Mouse (Mus musculus): Measurements from ENCODE around the gene Cspg4. TPM values are rescaled to one million over a fixed set of nuclear protein-coding genes. Genes with fewer than 3 reads are reported as not detected.
A peak's percentile ranks its signal among the peaks of the same experiment; 100 is the strongest.

Cspg4 gene
- polyA plus RNA-seq, 1 experiment from 2014 or later, result 2.6 TPM

- Histone ChIP-seq H3K27ac (ENCODE audit: low read depth, low read length) (no peak overlapping the region), H3K27me3 (ENCODE audit: control insufficient read depth, insufficient read depth, low read length) (0 out of 2 replicates have a peak, but pooled peaks cover 3% of the 10 kb centered on the region), H3K9ac (ENCODE audit: low read length) (no peak overlapping the region), H3K4me2 (ENCODE audit: low read depth) (no peak overlapping the region), H3K4me1 (ENCODE audit: control insufficient read depth, insufficient read depth, low read length) (0 out of 2 replicates have a peak, but pooled peaks cover 2% of the 10 kb centered on the region), H3K9me3 (ENCODE audit: control insufficient read depth, low read length) (no peaks in the 10 kb centered on the region), H3K36me3 (ENCODE audit: control insufficient read depth, insufficient read depth, low read length) (no peaks in the 10 kb centered on the region; the same call in 1 of the 2 replicates), H3K4me3 (ENCODE audit: low read depth, low read length) (no peak overlapping the region)
- ATAC-seq (ENCODE audit: insufficient read depth, low FRiP score, low TSS enrichment) (no peak), DNase-seq (ENCODE audit: low spot score) (no peak)
- WGBS, result 66% methylated on average over 11 of the region's 11 CpGs
Measured at GRCm38 (mm10) chr9:56890522-56891250, 25.9 kb downstream of the Cspg4 start.

GRCm38 (mm10) chr9:56891517-56892011 lies 26.7 kb downstream of the Cspg4 start:
- Histone ChIP-seq H3K27me3 (ENCODE audit: control insufficient read depth, insufficient read depth, low read length) (0 out of 2 replicates have a peak, but pooled peaks cover 3% of the 10 kb centered on the region), H3K9ac (ENCODE audit: low read length) (no peak overlapping the region), H3K27ac (ENCODE audit: low read depth, low read length) (no peak overlapping the region), H3K4me1 (ENCODE audit: control insufficient read depth, insufficient read depth, low read length) (0 out of 2 replicates have a peak, but pooled peaks cover 2% of the 10 kb centered on the region), H3K36me3 (ENCODE audit: control insufficient read depth, insufficient read depth, low read length) (no peaks in the 10 kb centered on the region; the same call in 1 of the 2 replicates), H3K4me2 (ENCODE audit: low read depth) (peak overlapping the region; percentile 28; the same call in 1 of the 2 replicates), H3K9me3 (ENCODE audit: control insufficient read depth, low read length) (no peaks in the 10 kb centered on the region), H3K4me3 (ENCODE audit: low read depth, low read length) (no peak overlapping the region)
- 0 out of 2 replicates have a peak, but pooled peaks have one; percentile 51 for ATAC-seq (ENCODE audit: insufficient read depth, low FRiP score, low TSS enrichment)
- WGBS, result 41% methylated on average over 12 of the region's 12 CpGs
- peak; percentile 76 for DNase-seq (ENCODE audit: low spot score)

GRCm38 (mm10) chr9:56892111-56892510 lies 27.3 kb downstream of the Cspg4 start:
- no peaks in the 10 kb centered on the region for H3K36me3 ChIP-seq (ENCODE audit: control insufficient read depth, insufficient read depth, low read length)
- H3K9ac ChIP-seq (ENCODE audit: low read length), result no peak overlapping the region
- H3K4me2 ChIP-seq (ENCODE audit: low read depth), result no peak overlapping the region
- H3K4me1 ChIP-seq (ENCODE audit: control insufficient read depth, insufficient read depth, low read length), result 0 out of 2 replicates have a peak, but pooled peaks cover 2% of the 10 kb centered on the region
- WGBS, result 92% methylated on average over 10 of the region's 10 CpGs
- no peak for DNase-seq (ENCODE audit: low spot score)
- no peak overlapping the region for H3K4me3 ChIP-seq (ENCODE audit: low read depth, low read length)
- 0 out of 2 replicates have a peak, but pooled peaks cover 3% of the 10 kb centered on the region for H3K27me3 ChIP-seq (ENCODE audit: control insufficient read depth, insufficient read depth, low read length)
- no peak overlapping the region for H3K27ac ChIP-seq (ENCODE audit: low read depth, low read length)
- H3K9me3 ChIP-seq (ENCODE audit: control insufficient read depth, low read length), result no peaks in the 10 kb centered on the region
- ATAC-seq (ENCODE audit: insufficient read depth, low FRiP score, low TSS enrichment), result no peak

GRCm38 (mm10) chr9:56893313-56893712 lies 28.5 kb downstream of the Cspg4 start:
- H3K4me2 ChIP-seq (ENCODE audit: low read depth), result no peak overlapping the region
- H3K9ac ChIP-seq (ENCODE audit: low read length), result no peak overlapping the region
- 0 out of 2 replicates have a peak, but pooled peaks cover 2% of the 10 kb centered on the region for H3K4me1 ChIP-seq (ENCODE audit: control insufficient read depth, insufficient read depth, low read length)
- no peaks in the 10 kb centered on the region for H3K9me3 ChIP-seq (ENCODE audit: control insufficient read depth, low read length)
- 0 out of 2 replicates have a peak, but pooled peaks cover 3% of the 10 kb centered on the region for H3K27me3 ChIP-seq (ENCODE audit: control insufficient read depth, insufficient read depth, low read length)
- H3K4me3 ChIP-seq (ENCODE audit: low read depth, low read length), result no peak overlapping the region
- DNase-seq (ENCODE audit: low spot score), result no peak
- no peak overlapping the region for H3K27ac ChIP-seq (ENCODE audit: low read depth, low read length)
- ATAC-seq (ENCODE audit: insufficient read depth, low FRiP score, low TSS enrichment), result no peak
- 67% methylated on average over 8 of the region's 8 CpGs for WGBS
- H3K36me3 ChIP-seq (ENCODE audit: control insufficient read depth, insufficient read depth, low read length), result no peaks in the 10 kb centered on the region

GRCm38 (mm10) chr9:56894006-56894405 lies 29.2 kb downstream of the Cspg4 start:
- ATAC-seq (ENCODE audit: insufficient read depth, low FRiP score, low TSS enrichment) (no peak), DNase-seq (ENCODE audit: low spot score) (peak; percentile 50)
- 0 out of 2 replicates have a peak, but pooled peaks cover 3% of the 10 kb centered on the region for H3K27me3 ChIP-seq (ENCODE audit: control insufficient read depth, insufficient read depth, low read length)
- no peak overlapping the region for H3K4me3 ChIP-seq (ENCODE audit: low read depth, low read length)
- no peak overlapping the region for H3K4me2 ChIP-seq (ENCODE audit: low read depth)
- 0 out of 2 replicates have a peak, but pooled peaks cover 2% of the 10 kb centered on the region for H3K4me1 ChIP-seq (ENCODE audit: control insufficient read depth, insufficient read depth, low read length)
- H3K9ac ChIP-seq (ENCODE audit: low read length), result no peak overlapping the region
- 18% methylated on average over 3 of the region's 3 CpGs for WGBS
- H3K9me3 ChIP-seq (ENCODE audit: control insufficient read depth, low read length), result no peaks in the 10 kb centered on the region
- no peaks in the 10 kb centered on the region for H3K36me3 ChIP-seq (ENCODE audit: control insufficient read depth, insufficient read depth, low read length)
- no peak overlapping the region for H3K27ac ChIP-seq (ENCODE audit: low read depth, low read length)

- Histone ChIP-seq H3K9ac (ENCODE audit: low read length) (no peak overlapping the region), H3K4me3 (ENCODE audit: low read depth, low read length) (no peak overlapping the region), H3K4me2 (ENCODE audit: low read depth) (no peak overlapping the region), H3K36me3 (ENCODE audit: control insufficient read depth, insufficient read depth, low read length) (no peaks in the 10 kb centered on the region), H3K27me3 (ENCODE audit: control insufficient read depth, insufficient read depth, low read length) (0 out of 2 replicates have a peak, but pooled peaks cover 3% of the 10 kb centered on the region), H3K27ac (ENCODE audit: low read depth, low read length) (no peak overlapping the region), H3K4me1 (ENCODE audit: control insufficient read depth, insufficient read depth, low read length) (no peaks in the 10 kb centered on the region), H3K9me3 (ENCODE audit: control insufficient read depth, low read length) (no peaks in the 10 kb centered on the region)
- no peak for ATAC-seq (ENCODE audit: insufficient read depth, low FRiP score, low TSS enrichment)
- DNase-seq (ENCODE audit: low spot score), result no peak
- 91% methylated on average over 12 of the region's 12 CpGs for WGBS
Measured at GRCm38 (mm10) chr9:56896779-56897178, 31.9 kb downstream of the Cspg4 start.

GRCm38 (mm10) chr9:56899409-56899808 lies 34.6 kb downstream of the Cspg4 start:
- no peak overlapping the region for H3K4me3 ChIP-seq (ENCODE audit: low read depth, low read length)
- H3K27me3 ChIP-seq (ENCODE audit: control insufficient read depth, insufficient read depth, low read length), result no peaks in the 10 kb centered on the region
- H3K4me1 ChIP-seq (ENCODE audit: control insufficient read depth, insufficient read depth, low read length), result no peaks in the 10 kb centered on the region
- H3K27ac ChIP-seq (ENCODE audit: low read depth, low read length), result no peak overlapping the region
- H3K9me3 ChIP-seq (ENCODE audit: control insufficient read depth, low read length), result no peaks in the 10 kb centered on the region
- no peak overlapping the region for H3K9ac ChIP-seq (ENCODE audit: low read length)
- H3K36me3 ChIP-seq (ENCODE audit: control insufficient read depth, insufficient read depth, low read length), result no peaks in the 10 kb centered on the region
- 64% methylated on average over 11 of the region's 11 CpGs for WGBS
- ATAC-seq (ENCODE audit: insufficient read depth, low FRiP score, low TSS enrichment) (no peak), DNase-seq (ENCODE audit: low spot score) (no peak)
- H3K4me2 ChIP-seq (ENCODE audit: low read depth), result no peak overlapping the region

- no peaks in the 10 kb centered on the region for H3K9me3 ChIP-seq (ENCODE audit: control insufficient read depth, low read length)
- H3K36me3 ChIP-seq (ENCODE audit: control insufficient read depth, insufficient read depth, low read length), result no peaks in the 10 kb centered on the region
- ATAC-seq (ENCODE audit: insufficient read depth, low FRiP score, low TSS enrichment), result no peak
- no peak for DNase-seq (ENCODE audit: low spot score)
- H3K27ac ChIP-seq (ENCODE audit: low read depth, low read length), result no peak overlapping the region
- no peaks in the 10 kb centered on the region for H3K27me3 ChIP-seq (ENCODE audit: control insufficient read depth, insufficient read depth, low read length)
- no peak overlapping the region for H3K4me3 ChIP-seq (ENCODE audit: low read depth, low read length)
- no peaks in the 10 kb centered on the region for H3K4me1 ChIP-seq (ENCODE audit: control insufficient read depth, insufficient read depth, low read length)
- H3K9ac ChIP-seq (ENCODE audit: low read length), result no peak overlapping the region
- no peak overlapping the region for H3K4me2 ChIP-seq (ENCODE audit: low read depth)
Measured at GRCm38 (mm10) chr9:56900060-56900459, 35.2 kb downstream of the Cspg4 start.

- no peaks in the 10 kb centered on the region for H3K9me3 ChIP-seq (ENCODE audit: control insufficient read depth, low read length)
- H3K27me3 ChIP-seq (ENCODE audit: control insufficient read depth, insufficient read depth, low read length), result no peaks in the 10 kb centered on the region
- H3K4me2 ChIP-seq (ENCODE audit: low read depth), result no peak overlapping the region
- H3K4me1 ChIP-seq (ENCODE audit: control insufficient read depth, insufficient read depth, low read length), result no peaks in the 10 kb centered on the region
- no peak for ATAC-seq (ENCODE audit: insufficient read depth, low FRiP score, low TSS enrichment)
- DNase-seq (ENCODE audit: low spot score), result no peak
- no peak overlapping the region for H3K9ac ChIP-seq (ENCODE audit: low read length)
- H3K36me3 ChIP-seq (ENCODE audit: control insufficient read depth, insufficient read depth, low read length), result no peaks in the 10 kb centered on the region
- 65% methylated on average over 9 of the region's 9 CpGs for WGBS
- no peak overlapping the region for H3K27ac ChIP-seq (ENCODE audit: low read depth, low read length)
- no peak overlapping the region for H3K4me3 ChIP-seq (ENCODE audit: low read depth, low read length)
Measured at GRCm38 (mm10) chr9:56900571-56900970, 35.7 kb downstream of the Cspg4 start.

All from neural tube, embryonic 11.5 days (tissue).